Mouse (Mus musculus): ENCODE results near the gene Gm20772.
"Not testable (repeated sequence)": the region's sequence is repeated elsewhere in the genome, so short reads cannot be mapped to it uniquely, and the experiment has no call there.

The Gm20772 gene

DNA sequence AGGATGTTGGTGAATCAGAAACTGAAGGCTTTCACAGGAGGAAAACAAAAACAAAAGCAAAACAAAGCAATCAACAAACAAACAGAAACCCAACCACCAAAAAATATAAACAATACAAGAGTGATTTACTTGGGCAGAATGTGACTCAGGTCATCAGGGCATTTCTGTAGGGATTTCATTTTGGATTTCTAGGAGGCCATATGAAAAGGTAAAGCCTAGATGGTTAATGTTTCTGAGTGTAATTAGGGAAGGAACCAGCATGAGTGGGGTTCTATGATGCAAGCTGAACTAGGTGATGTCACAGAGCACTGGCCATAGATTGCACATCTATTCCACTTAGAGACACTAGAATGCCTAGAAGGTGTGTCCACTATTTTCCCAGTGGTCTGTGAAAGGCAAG, at the start of gene Gm20772, which contains the start of gene Gm20831:
Gene Gm20772, plus strand, starts transcription at position 301 of the 400 bp plus-strand sequence.
Gene Gm20831, plus strand, starts transcription at position 301 of the 400 bp plus-strand sequence.
- not testable (repeated sequence) for DNase-seq

DNA sequence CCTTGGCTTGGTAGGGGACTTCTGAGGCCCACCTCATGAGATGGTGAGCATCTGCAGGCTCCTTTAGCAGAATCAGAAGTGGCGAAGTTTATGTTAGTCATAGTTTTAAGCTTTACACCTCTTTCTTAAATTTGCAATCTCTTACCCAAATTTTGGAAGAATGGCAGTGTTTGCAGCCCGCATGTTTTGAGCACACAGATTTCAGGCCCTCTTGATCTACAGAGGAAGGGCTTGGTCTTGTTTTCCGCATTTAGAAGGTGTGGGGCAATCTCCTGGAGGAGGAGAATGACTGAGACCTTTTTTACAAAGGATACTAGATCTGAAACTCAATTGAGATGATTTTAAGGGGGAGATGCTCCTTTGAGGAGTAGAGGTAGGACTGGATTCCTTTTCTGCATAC, 28.4 kb upstream of the Gm20772 start, which contains the start of gene Gm21904:
Gene Gm21904, minus strand, starts transcription at position 101 of the 400 bp plus-strand sequence.
- DNase-seq: not testable (repeated sequence)
